In genomic region chr2:76216146-76216545, GRCm38 (mm10) we compare ENCODE assay signal across 8 mouse cellular contexts.
DNase-seq lines count a peak whose midpoint lies in the region; ATAC-seq and TF ChIP-seq lines count a peak whose summit lies in the region.

No protein-coding gene starts in this region.

- H3K27ac ChIP-seq in intestine, postnatal 0 days (ENCODE audit: low read depth, low read length) = no peak overlapping the region
- no peak overlapping the region for H3K27ac ChIP-seq in intestine, embryonic 15.5 days
- no peak overlapping the region for H3K27ac ChIP-seq in MEL (ENCODE audit: control insufficient read depth, low read depth, low read length)
- H3K27ac ChIP-seq in cortical plate, adult 2 months (ENCODE audit: insufficient read depth, low read length) = no peak overlapping the region
- H3K27ac ChIP-seq in liver, postnatal 0 days (ENCODE audit: low read depth) = no peak overlapping the region

- ATAC-seq in intestine, postnatal 0 days = no peak
- no peak for ATAC-seq in intestine, embryonic 15.5 days
- no peak for ATAC-seq in liver, postnatal 0 days

- TF ChIP-seq EP300 in MEL (IDR thresholded peaks at IDR 0.05; ENCODE audit: low read depth in 1 of 2, low read length in 2 of 2) = no peak
- no peak for TF ChIP-seq EP300 in liver, postnatal 0 days (IDR thresholded peaks at IDR 0.05; ENCODE audit: low read depth)

- DNase-seq in B cell, adult 2 months = peak; percentile 37 to 43
- DNase-seq in MEL (ENCODE audit: low read depth, low spot score) = peak; percentile 21
- peak; percentile 61 for DNase-seq in liver, postnatal 0 days
- peak; percentile 77 for DNase-seq in testis, postnatal 10 days (ENCODE audit: low spot score)
- no peak for DNase-seq in Muller cell, postnatal 12 days (ENCODE audit: inconsistent ontology term)

- no peaks in the 10 kb centered on the region for H3K4me1 ChIP-seq in intestine, postnatal 0 days (replicated peaks; ENCODE audit: control insufficient read depth, insufficient read depth, low read length)
- H3K4me1 ChIP-seq in intestine, embryonic 15.5 days (replicated peaks) = no peaks in the 10 kb centered on the region
- no peaks in the 10 kb centered on the region for H3K4me1 ChIP-seq in MEL (ENCODE audit: control insufficient read depth in 1 of 2, insufficient read depth in 2 of 2, low read length in 2 of 2)
- no peaks in the 10 kb centered on the region for H3K4me1 ChIP-seq in cortical plate, adult 2 months (ENCODE audit: control insufficient read depth, insufficient read depth, low read length)
- no peaks in the 10 kb centered on the region for H3K4me1 ChIP-seq in liver, postnatal 0 days (ENCODE audit: insufficient read depth)

- H3K27me3 ChIP-seq in intestine, postnatal 0 days (replicated peaks; ENCODE audit: control insufficient read depth, insufficient read depth, low read length) = no peaks in the 10 kb centered on the region
- no peaks in the 10 kb centered on the region for H3K27me3 ChIP-seq in intestine, embryonic 15.5 days (replicated peaks)
- H3K27me3 ChIP-seq in MEL (ENCODE audit: control insufficient read depth in 1 of 2, insufficient read depth in 2 of 2, low read length in 2 of 2) = no peaks in the 10 kb centered on the region
- no peaks in the 10 kb centered on the region for H3K27me3 ChIP-seq in liver, postnatal 0 days (ENCODE audit: insufficient read depth, low read length)

- H3K9ac ChIP-seq in intestine, postnatal 0 days (ENCODE audit: low read depth, low read length) = no peak overlapping the region
- no peak overlapping the region for H3K9ac ChIP-seq in intestine, embryonic 15.5 days
- H3K9ac ChIP-seq in MEL (ENCODE audit: control insufficient read depth, low read depth, low read length, poor library complexity, severe bottlenecking) = no peak overlapping the region
- H3K9ac ChIP-seq in liver, postnatal 0 days (replicated peaks) = no peak overlapping the region

- TF ChIP-seq POLR2A in MEL (IDR thresholded peaks at IDR 0.05; ENCODE audit: control insufficient read depth in 1 of 2, insufficient read depth in 1 of 2, low read depth in 1 of 2, low read length in 2 of 2, poor library complexity in 1 of 2) = no peak
- TF ChIP-seq POLR2A in cortical plate, adult 2 months (IDR thresholded peaks at IDR 0.05; ENCODE audit: extremely low read depth, insufficient read depth, low read length) = no peak

- H3K4me2 ChIP-seq in intestine, postnatal 0 days (replicated peaks; ENCODE audit: low read depth) = no peak overlapping the region
- H3K4me2 ChIP-seq in intestine, embryonic 15.5 days (replicated peaks) = no peak overlapping the region
- no peak overlapping the region for H3K4me2 ChIP-seq in liver, postnatal 0 days (ENCODE audit: low read depth, low read length)

- no peak overlapping the region for H3K4me3 ChIP-seq in intestine, postnatal 0 days (ENCODE audit: low read depth, low read length)
- no peak overlapping the region for H3K4me3 ChIP-seq in intestine, embryonic 15.5 days (replicated peaks)
- no peak overlapping the region for H3K4me3 ChIP-seq in MEL (ENCODE audit: control insufficient read depth in 1 of 2, insufficient read depth in 1 of 2, low read depth in 2 of 2, low read length in 2 of 2)
- H3K4me3 ChIP-seq in cortical plate, adult 2 months (ENCODE audit: insufficient read depth, low read length) = no peak overlapping the region
- H3K4me3 ChIP-seq in liver, postnatal 0 days (ENCODE audit: low read depth, low read length) = no peak overlapping the region

- no peaks in the 10 kb centered on the region for H3K9me3 ChIP-seq in intestine, postnatal 0 days (ENCODE audit: control insufficient read depth)
- no peaks in the 10 kb centered on the region for H3K9me3 ChIP-seq in intestine, embryonic 15.5 days
- no peaks in the 10 kb centered on the region for H3K9me3 ChIP-seq in MEL (replicated peaks; ENCODE audit: insufficient read depth, low read length)
- no peaks in the 10 kb centered on the region for H3K9me3 ChIP-seq in liver, postnatal 0 days (ENCODE audit: low read length)

- no peak for TF ChIP-seq RAD21 in MEL (IDR thresholded peaks at IDR 0.05; ENCODE audit: low read depth, low read length)

- 66% methylated on average over 7 of the region's 7 CpGs for WGBS in intestine, postnatal 0 days
- 79% methylated on average over 7 of the region's 7 CpGs for WGBS in intestine, embryonic 15.5 days
- 73% methylated on average over 7 of the region's 7 CpGs for WGBS in liver, postnatal 0 days (ENCODE audit: insufficient replicate concordance)

- peak; percentile 75 for TF ChIP-seq CTCF in intestine, postnatal 0 days (IDR thresholded peaks at IDR 0.05; ENCODE audit: low read depth)
- TF ChIP-seq CTCF in MEL (IDR thresholded peaks at IDR 0.05 in 2 of 3, conservative IDR thresholded peaks at IDR 0.05 in 1 of 3; ENCODE audit: control insufficient read depth in 1 of 3, insufficient read depth in 1 of 3, low read depth in 2 of 3, low read length in 3 of 3, poor library complexity in 1 of 3, severe bottlenecking in 1 of 3) = peak; percentile 36 to 65 (median 64)
- peak; percentile 32 for TF ChIP-seq CTCF in cortical plate, adult 2 months (IDR thresholded peaks at IDR 0.05; ENCODE audit: extremely low read depth, insufficient read depth, low read length)
- TF ChIP-seq CTCF in liver, postnatal 0 days (IDR thresholded peaks at IDR 0.05; ENCODE audit: low read depth) = peak; percentile 76

- H3K36me3 ChIP-seq in intestine, postnatal 0 days (ENCODE audit: control insufficient read depth, insufficient read depth) = no peaks in the 10 kb centered on the region
- no peaks in the 10 kb centered on the region for H3K36me3 ChIP-seq in intestine, embryonic 15.5 days
- no peaks in the 10 kb centered on the region for H3K36me3 ChIP-seq in MEL (ENCODE audit: control insufficient read depth in 1 of 2, insufficient read depth in 2 of 2, low read length in 2 of 2)
- H3K36me3 ChIP-seq in liver, postnatal 0 days (replicated peaks; ENCODE audit: insufficient read depth, low read length) = no peaks in the 10 kb centered on the region

- no peaks in the 10 kb centered on the region for H3K79me2 ChIP-seq in MEL (ENCODE audit: control insufficient read depth, insufficient read depth, low read length, poor library complexity)

TF ChIP-seq in MEL, 35 proteins besides CTCF, POLR2A, EP300 and RAD21:
- no peak for TF ChIP-seq ZMIZ1 (IDR thresholded peaks at IDR 0.05; ENCODE audit: low read depth, low read length)
- TF ChIP-seq GATA1 (IDR thresholded peaks at IDR 0.05; ENCODE audit: low read depth, low read length) = no peak
- no peak for TF ChIP-seq ELF1 (IDR thresholded peaks at IDR 0.05; ENCODE audit: low read depth, low read length)
- no peak for TF ChIP-seq NELFE (IDR thresholded peaks at IDR 0.05; ENCODE audit: low read depth, low read length)
- TF ChIP-seq MEF2A (IDR thresholded peaks at IDR 0.05; ENCODE audit: extremely low read depth, insufficient replicate concordance, low read depth, low read length, poor library complexity, severe bottlenecking) = no peak
- TF ChIP-seq MYC (IDR thresholded peaks at IDR 0.05; ENCODE audit: low read depth, low read length) = no peak
- TF ChIP-seq TBP (IDR thresholded peaks at IDR 0.05; ENCODE audit: low read depth, low read length) = no peak
- TF ChIP-seq MAZ (IDR thresholded peaks at IDR 0.05; ENCODE audit: low read depth, low read length) = no peak
- no peak for TF ChIP-seq UBTF (IDR thresholded peaks at IDR 0.05; ENCODE audit: borderline replicate concordance, insufficient read depth, low read depth, low read length)
- no peak for TF ChIP-seq SMC3 (IDR thresholded peaks at IDR 0.05; ENCODE audit: low read depth, low read length)
- TF ChIP-seq MAX (IDR thresholded peaks at IDR 0.05; ENCODE audit: low read length) = no peak
- no peak for TF ChIP-seq ZNF384 (IDR thresholded peaks at IDR 0.05; ENCODE audit: low read depth, low read length)
- TF ChIP-seq JUND (IDR thresholded peaks at IDR 0.05; ENCODE audit: low read depth, low read length) = no peak
- TF ChIP-seq KAT2A (conservative IDR thresholded peaks at IDR 0.05; ENCODE audit: low read depth, low read length) = no peak
- TF ChIP-seq SIN3A (IDR thresholded peaks at IDR 0.05; ENCODE audit: low read length) = no peak
- no peak for TF ChIP-seq TCF12 (IDR thresholded peaks at IDR 0.05; ENCODE audit: low read depth, low read length)
- no peak for TF ChIP-seq E2F4 (IDR thresholded peaks at IDR 0.05; ENCODE audit: borderline replicate concordance, low read depth, low read length)
- no peak for TF ChIP-seq CHD2 (IDR thresholded peaks at IDR 0.05; ENCODE audit: low read length)
- TF ChIP-seq MXI1 (IDR thresholded peaks at IDR 0.05; ENCODE audit: low read depth, low read length) = no peak
TF ChIP-seq in MEL: peak in this region for 0.
